Mouse (Mus musculus) retina, adult 2 months (tissue): Measurements from ENCODE around the gene Prr9.

ENCODE experiments used
- DNase-seq: peaks from one replicate; pipeline ENCODE4 v3.0.0-alpha.2; 2012; ENCODE audit warnings: low read depth, low spot score

The Prr9 gene

GRCm38 (mm10) chr3:92123847-92124246, at the start of gene Prr9:
Gene Prr9, minus strand, starts transcription at chr3:92123947.
- DNase-seq, result no peak

GRCm38 (mm10) chr3:92169847-92170246, 46.1 kb upstream of the Prr9 start:
- DNase-seq, result no peak

- peak; percentile 11 for DNase-seq
Measured at GRCm38 (mm10) chr3:92153322-92153721, 29.6 kb upstream of the Prr9 start.

- peak; percentile 11 for DNase-seq
Measured at GRCm38 (mm10) chr3:92150631-92151277, 27.0 kb upstream of the Prr9 start.

- DNase-seq, result no peak
Measured at GRCm38 (mm10) chr3:92147913-92148312, 24.2 kb upstream of the Prr9 start.

GRCm38 (mm10) chr3:92147420-92147819, 23.7 kb upstream of the Prr9 start:
- DNase-seq, result no peak

GRCm38 (mm10) chr3:92142644-92143043, 18.9 kb upstream of the Prr9 start, which contains the start of gene Lelp1:
Gene Lelp1, minus strand, starts transcription at chr3:92142744.
- no peak for DNase-seq

- no peak for DNase-seq
Measured at GRCm38 (mm10) chr3:92120902-92121301, 2.8 kb downstream of the Prr9 start.

GRCm38 (mm10) chr3:92117930-92118329, 5.8 kb downstream of the Prr9 start:
- DNase-seq, result no peak

- DNase-seq, result no peak
Measured at GRCm38 (mm10) chr3:92111526-92111925, 12.2 kb downstream of the Prr9 start.

- no peak for DNase-seq
Measured at GRCm38 (mm10) chr3:92110790-92111189, 13.0 kb downstream of the Prr9 start.

- no peak for DNase-seq
Measured at GRCm38 (mm10) chr3:92106582-92106981, 17.2 kb downstream of the Prr9 start.

- DNase-seq, result no peak
Measured at GRCm38 (mm10) chr3:92083042-92083441, 40.7 kb downstream of the Prr9 start, which contains the start of gene Lor. Gene Lor, minus strand, starts transcription at chr3:92083142.

- DNase-seq, result no peak
Measured at GRCm38 (mm10) chr3:92081285-92081931, 42.3 kb downstream of the Prr9 start.

GRCm38 (mm10) chr3:92080462-92081284, 43.1 kb downstream of the Prr9 start:
- no peak for DNase-seq
